Mouse (Mus musculus) ovary, adult 18-20 months (tissue): ENCODE measurements around the gene 1700023F06Rik.

ENCODE experiments used
- DNase-seq: peaks from one replicate; pipeline ENCODE4 v3.0.0; 2022; ENCODE audit warnings: low spot score, mixed read lengths

The 1700023F06Rik gene

DNA sequence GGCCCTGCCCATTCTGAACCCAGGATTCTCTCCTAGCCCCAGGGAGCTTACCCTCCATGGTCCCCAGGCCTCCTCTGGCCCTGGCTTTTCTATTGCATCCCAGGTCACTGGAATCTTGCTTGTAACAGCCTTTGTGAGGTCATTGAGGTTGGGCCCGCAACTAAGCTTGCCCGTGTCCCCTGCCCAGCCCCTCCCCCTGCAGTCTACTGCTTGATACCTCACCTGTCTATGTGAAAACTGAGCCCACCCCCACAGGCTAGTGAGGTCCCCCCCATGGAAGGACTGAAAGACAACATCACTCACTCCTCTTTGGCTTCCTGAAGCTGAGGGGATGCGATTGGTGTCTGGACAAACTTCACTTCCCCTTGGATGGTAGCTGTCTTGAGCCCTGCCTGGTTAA, at the start of gene 1700023F06Rik:
Gene 1700023F06Rik, minus strand, starts transcription at position 101 of the 400 bp plus-strand sequence.
- DNase-seq, result no peak

DNA sequence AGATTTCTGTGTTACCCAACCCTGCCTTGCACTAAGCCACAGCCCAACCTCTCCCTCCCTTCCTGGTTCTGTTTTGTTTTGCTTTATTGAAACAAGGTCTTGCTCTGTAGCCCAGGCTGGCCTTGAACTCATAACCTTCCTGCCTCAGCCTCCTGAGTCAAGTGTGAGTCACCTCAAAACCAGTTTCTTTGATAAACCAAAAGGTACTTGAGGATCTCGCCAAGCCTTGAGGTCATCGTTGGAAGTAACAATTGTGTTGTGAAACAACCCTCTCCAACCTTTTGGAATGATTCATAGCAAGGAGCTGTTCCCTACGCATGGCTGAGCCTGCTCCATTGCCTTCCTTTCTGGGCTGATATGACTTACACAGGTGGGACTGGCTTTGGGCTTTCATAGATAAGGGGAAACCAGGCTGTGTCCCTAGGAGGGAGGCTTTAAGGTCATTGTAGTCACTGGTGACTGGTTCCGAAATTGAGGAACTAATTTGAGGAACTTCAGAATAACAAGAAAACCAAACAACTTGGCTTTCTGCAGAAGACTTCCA, 49.7 kb upstream of the 1700023F06Rik start:
- DNase-seq, result no peak

DNA sequence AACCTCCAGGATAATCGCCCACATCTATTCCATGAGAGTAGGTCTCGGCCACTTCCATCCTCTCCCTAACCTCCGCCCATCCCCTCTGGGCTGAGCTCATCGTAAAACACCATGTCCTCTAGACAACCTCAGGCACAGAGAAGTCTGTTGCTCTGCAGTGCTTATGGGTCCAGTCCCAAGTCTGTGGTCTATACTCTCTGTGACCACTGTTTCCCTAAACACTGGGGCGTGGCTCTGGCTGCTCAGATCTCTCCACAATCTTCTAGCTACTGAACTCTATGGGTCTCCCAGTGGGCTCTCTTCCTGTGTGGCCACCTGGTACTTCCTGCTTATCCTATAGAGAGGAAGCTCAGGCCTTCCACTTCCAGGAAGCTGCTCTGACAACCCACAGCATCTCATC, 45.2 kb upstream of the 1700023F06Rik start:
- no peak for DNase-seq

DNA sequence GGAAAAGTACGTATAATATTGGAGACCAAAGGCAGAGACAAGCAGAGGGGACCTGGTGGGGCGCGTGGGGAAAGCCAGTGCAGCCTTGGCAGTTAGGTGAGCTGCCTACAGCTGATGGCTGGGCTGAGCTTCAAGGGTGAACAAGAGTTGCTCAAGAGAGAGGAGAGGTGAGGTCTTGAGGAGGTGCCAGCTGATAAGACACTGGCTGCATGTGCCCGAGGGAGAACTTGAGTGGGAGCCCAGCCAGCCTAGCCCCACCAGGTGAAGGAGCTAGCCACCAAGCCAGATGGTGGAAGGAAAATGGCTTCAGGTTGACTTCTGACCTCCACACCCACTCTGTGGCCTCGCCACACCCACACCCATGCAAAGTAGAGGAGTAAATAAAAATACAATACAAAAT, 44.0 kb upstream of the 1700023F06Rik start:
- no peak for DNase-seq

DNA sequence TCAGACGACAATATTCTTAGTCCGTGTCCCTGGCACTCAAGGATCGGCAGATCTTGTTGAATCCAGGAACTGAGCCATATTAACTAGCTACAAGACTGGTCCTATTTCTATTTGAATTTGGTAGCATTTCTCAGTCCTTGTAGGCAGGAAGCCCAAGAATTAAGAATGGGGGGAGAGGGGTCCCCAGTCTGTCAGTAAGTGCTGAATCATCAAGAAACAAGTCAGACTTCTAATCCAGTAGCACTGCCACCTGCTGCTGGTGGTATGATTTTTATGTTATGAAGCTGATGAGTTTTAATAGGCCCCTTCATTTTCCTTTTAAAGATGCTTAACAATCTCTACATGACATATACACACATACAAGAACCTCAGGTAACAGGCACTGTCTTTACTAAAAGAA, 42.0 kb upstream of the 1700023F06Rik start:
- DNase-seq, result no peak

DNA sequence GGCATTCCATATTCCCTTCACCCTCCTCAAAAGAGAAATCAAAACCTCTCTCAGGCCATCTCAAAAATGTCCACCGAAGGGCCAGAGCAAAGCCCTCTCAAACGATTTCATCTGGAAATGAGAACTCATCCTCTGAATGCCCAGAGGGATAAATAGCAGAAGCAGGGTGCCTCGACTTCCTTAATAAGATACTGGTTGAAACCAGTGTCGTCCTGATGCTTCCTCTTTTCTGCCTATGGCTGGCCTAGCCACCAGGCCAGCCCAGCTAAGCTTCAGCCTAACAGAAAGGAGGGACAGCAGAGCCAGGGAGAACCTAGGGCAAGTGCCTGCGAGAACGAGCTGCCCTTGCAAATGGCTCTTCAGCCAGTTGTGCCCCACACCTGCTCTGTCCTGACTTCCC, 41.2 kb upstream of the 1700023F06Rik start:
- no peak for DNase-seq

DNA sequence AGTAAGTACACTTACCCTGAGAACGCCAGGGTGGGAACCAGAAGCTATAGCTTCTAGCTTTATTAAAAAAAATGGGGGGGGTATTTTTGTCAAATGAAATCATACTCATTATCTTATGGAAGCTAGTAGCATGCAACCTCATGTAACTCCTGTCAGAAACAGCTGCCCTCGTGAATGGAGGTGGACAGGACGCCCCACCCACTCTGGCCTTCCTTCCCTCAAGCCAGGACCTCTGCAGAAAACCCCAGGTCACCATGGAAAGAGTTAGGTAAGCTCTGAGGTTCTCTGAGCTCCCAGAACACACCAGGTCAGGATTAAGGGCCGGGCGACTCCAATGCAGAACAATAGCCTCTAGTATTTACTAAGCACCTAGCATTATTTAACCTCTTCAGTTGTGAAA, 40.5 kb upstream of the 1700023F06Rik start:
- DNase-seq, result no peak

DNA sequence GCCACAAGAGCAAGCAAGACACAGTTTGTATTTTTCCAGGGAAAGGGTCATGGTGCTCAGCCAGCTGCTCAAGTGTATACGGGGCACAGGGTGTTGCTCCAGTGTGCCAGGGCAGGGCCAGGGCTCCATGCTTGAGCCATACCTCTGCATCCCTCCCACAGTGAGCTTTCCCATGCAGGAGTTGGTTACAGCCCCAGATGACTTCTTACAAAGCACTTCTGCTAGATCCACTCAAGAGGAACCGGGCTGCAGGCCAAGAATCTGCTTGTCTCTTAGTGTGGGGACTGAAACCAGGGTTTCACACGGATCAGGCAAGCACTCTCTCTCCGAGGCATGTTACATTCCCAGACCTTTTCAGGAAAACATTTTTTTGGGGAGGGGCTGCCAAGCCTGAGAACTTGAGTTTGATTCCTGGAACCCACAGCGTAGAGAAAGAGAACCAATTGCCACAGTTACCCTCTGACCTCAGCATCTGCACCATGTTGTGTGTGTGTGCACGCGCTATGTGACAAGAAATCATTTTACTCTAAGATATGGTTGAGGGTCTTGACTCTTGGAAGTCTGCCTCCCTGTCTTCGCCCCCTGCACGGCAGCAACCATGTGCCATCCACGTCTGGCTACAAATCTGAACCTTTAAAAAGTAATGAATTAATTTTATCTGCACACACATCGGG, 39.3 kb upstream of the 1700023F06Rik start:
- DNase-seq, result peak; percentile 53

DNA sequence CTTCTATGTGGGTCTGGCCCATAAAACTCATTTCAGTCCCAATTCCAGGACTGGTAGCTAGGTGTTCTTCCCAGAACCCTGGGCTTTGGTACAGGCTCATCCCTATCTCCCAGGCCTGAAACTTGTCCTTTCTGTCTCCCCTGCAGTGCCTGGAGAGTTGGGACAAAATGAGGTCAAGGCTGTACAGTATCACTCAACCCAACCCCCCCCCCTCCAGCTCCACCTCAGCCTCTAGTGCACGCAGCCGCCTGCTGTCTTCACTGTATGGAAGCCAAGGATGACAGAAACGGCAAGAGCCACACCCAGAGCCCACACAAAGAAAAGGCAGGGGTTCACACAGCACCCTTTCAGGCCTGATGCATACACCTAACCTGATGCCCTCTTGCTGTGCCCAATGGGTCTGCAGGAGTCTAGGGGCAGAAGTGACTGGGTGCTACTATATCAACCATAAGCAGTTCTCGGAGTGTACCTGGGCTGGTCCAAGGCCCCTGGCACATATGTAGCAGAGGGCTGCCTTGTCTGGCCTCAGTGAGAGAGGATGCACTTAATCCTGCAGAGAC, 38.5 kb upstream of the 1700023F06Rik start:
- DNase-seq, result no peak

DNA sequence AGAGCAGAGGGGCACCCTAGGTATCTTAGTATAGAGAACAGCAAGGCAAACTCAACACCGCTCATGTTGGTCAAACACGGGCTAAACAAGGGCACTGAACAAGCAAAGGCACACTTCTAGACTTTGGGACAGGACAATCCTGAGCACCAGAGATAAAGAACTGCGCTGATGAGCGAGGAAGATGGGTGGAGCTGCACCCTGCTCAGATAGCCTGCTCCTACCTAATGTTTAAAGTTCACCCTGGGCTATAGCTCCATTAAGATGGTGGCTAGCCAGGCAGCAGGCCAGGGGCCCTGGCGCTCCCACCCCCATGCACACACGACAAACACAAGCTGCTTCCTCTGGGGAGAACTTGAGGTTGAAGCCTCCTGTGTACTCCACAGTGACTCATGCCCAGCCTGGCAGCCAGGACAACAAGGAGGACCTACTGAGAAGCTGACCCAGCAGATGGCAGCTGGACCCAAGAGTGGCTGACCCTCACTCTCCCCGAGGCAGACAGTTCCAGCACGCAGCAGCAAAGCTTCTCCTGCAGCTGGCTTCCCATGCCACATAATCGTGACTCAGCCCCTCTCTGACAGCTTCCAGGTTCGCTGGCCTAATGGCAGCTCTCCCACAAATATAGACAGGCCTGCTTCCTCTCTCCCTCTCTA, 37.8 kb upstream of the 1700023F06Rik start:
- DNase-seq, result peak; percentile 57

DNA sequence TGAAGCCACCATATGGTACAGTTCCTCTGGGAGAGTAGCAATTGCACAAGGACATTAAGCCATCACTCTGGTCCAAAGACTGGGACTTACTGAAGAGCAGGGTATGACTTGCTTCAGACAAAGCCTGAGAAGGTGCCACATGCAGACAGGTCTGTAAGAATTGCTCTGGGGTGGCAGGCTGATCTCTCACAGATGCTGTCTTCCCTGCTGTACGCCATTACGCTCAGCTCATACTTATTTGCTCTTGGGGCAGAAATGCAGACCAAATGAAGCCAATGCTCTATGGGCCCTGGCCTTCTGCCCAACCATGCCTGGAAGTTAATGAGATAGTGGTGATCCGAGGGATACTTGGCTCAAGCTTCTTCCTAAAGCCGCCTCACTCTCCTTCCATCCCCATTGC, 36.5 kb upstream of the 1700023F06Rik start:
- DNase-seq, result no peak

DNA sequence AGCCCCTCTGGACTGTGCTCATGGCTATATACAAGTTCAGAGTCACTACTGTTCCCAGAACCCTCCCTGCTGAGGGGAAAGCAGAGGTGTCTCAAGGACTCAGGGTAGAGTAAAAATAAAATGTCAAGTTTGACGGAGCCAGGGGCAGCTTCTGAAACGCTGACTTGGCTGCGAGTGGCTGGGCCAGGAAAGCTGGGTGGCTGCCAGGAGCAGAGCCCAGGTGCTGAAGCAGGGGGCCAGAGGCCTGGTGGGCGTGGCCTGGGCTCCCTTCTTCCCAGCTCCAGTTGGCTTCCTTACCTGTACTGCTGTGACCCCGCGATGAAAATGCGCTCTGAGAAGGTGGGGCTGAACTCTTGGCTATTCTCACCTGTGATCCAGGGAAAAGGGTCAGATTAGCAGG, 32.4 kb upstream of the 1700023F06Rik start:
- DNase-seq, result no peak

DNA sequence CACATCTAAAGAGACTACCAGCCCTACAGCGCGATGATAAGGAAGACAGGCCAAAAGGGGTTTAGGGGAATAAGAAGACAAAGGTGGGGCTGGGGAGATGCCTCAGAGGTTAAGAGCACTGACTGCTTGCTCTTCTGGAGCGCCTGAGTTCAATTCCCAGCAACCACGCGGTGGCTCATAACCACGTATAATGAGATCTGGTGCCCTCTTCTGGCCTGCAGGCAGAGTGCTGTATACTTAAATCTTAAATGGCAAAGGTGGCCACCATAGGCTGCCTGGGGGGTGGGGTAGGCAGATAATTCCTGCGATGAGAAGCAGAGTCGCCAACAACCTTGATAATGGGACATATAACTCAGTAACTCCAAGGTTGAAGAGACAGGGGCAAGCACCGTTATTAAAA, 29.4 kb upstream of the 1700023F06Rik start:
- no peak for DNase-seq

DNA sequence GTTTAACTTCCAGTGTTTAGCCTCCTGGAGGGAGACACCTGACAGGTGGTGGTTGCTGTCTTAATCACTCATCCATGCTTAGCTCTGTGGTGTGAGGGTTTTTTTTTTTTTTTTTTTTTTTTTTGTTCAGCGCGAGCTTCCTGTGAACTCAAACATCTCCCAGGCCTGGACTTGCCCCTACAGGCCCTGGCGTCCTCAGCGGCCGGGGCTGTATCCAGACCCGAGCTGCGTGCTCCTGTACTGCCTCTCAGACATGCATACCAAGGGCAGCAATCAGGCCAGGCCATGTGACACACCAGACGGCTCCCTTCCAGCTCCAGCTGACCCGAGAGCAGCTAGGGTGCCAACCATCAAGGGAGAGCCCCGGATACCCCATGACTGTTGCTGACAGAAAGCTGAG, 28.5 kb upstream of the 1700023F06Rik start:
- no peak for DNase-seq

DNA sequence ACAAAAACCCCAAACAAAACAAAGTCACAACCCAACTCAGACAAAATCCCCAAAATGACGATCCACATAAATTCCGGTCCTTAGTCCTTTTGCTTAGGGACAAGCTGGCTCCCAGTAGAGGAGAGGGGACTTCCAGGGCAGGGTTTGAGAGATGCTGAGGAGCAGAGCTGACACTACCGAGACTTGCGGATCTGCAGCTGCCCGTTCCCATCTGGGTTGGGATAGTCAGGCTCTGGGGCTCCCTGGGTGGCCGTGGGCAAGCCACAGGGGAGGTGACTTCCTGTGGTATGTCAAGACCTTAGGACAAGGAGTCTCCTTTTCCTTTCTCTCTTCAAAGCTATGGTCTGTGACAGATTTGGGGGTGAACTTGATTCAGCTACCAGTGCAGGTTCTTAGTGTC, 28.1 kb upstream of the 1700023F06Rik start:
- DNase-seq, result no peak

DNA sequence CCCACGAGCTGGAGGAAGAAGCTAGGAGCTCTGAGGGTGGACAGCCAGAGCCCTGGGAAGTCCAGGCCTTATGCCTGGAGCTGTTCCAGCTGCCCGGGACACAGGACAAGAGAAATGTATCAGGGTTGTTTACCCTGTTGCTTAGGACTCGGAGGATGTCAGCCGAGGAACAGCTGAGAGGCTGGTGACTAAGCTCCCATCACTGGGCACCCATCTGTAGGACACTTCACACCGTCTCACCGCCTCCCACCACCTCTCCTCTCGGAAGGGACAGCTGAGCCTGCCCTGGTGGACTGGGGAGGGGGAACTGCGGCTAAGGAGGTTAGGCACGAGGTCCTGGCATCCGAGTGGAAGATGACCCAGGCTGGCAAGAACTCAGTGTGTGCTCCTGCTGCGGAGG, 27.3 kb upstream of the 1700023F06Rik start:
- DNase-seq, result no peak

DNA sequence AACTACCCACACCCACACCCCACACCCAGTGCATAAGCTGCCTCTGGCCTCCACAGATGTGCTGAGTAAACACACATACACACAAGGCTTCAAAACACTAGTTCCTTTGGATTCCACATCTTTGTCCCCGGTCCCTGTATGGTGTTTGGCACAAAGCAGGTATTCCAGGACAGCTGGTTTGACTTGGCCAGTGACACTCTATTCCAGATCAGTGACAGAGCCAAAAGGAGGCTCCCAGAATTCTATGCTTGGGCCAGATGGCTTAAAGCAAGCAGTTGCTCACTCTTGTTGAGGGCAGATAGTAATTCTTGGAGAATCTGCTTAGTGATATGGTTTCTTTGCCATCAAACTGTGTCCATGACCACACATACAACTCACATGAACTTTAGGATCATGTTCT, 26.1 kb upstream of the 1700023F06Rik start:
- no peak for DNase-seq

DNA sequence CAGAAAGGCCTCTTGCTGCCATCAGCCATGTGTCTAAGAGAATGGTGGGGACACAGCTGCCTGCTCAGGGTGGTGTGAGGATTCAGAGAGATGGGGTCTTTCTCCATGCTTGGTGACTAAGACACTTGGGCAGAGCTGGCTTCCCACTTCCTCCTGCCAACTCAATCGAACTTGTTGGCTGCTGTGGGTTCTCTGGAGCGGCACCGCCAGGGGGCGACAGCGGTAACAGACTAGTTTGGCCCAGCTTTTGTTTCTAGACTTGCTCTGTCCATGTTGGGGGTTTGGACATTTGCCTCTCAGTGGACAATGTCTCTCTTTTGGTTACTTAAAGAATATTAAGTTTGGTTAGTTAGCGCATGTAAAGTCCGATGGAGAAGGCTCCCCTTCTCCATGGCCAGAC, 24.6 kb upstream of the 1700023F06Rik start:
- peak; percentile 53 for DNase-seq

DNA sequence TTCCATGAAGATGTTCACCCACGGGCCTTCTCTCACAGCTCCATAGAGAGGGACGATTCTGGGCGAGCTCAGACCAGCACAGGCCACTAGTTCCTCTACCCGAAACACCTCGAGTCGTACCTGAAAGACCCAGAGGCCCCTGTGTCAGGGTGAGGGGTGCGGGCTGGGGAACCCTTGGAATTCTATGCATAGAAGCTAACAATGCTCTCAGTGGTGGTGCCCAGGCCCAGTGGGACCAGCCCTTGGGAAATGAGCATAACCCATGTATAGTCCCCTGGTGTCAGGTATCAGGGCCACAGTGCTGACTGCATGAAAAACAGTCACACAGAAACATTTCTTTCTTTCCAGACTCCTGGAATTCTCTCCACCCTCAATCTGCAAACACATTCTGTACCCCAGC, 23.0 kb upstream of the 1700023F06Rik start:
- DNase-seq, result no peak

DNA sequence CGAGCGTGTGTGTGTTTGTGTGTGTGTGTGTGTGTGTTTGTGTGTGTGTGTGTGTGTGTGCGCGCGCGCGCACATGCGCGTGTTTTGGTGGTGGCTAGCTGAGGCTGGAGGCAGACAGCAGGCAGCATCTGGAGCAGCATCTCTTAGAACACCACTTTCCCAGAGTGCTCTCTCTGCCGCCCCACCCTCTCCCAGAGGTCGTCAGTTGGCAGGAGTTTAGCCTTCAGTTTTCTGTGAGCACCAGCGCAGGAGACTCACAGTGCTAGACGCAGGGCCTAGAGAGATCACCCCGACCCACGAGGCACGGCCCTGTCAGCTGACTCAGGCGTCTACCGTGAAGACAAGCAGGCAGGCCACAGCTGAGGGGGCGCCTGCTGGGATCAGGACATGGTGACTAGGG, 22.3 kb upstream of the 1700023F06Rik start:
- DNase-seq, result no peak

DNA sequence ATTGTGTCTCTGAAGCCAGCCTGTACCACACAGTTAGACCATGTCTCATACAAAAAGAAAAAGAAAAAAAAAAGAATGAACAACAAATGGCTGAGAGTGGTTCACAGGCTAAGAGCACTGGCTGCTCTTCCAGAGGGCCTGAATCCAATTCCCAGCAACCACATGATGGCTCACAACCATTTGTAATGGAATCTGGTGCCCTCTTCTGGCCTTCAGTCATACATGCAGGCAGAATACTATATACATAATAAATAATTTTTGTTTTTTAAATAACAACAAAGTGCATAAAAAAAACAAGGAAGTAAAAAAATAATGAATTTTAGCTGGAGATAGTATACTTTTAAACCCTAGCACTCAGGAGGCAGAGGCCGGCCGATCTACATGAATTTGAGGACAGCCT, 21.2 kb upstream of the 1700023F06Rik start:
- DNase-seq, result no peak

DNA sequence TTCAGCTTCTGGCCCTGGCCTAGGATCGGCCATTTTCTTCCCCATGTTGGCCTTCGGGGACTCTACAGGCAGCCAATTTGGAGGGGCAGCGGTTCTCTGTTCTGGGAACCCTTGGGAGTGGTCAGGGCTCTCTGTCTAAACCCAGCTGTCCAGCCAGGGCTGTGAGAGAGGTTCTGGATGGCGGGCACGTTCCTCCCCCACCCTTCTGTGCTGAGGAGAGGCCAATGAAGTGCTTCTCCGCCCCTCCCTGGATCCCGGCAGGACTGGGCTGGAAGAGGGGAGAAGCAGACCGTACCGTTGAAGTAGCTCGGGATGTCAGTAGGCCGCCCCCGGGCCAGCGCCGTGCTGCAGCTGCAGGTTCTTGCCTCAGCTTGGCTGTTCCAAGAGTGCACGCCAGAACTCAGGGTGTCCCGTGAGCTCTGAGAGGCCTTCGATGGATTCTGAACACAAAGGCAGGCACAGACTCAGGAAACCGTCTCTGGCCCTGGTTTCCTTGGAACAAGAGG, 15.6 kb upstream of the 1700023F06Rik start:
- DNase-seq, result no peak

DNA sequence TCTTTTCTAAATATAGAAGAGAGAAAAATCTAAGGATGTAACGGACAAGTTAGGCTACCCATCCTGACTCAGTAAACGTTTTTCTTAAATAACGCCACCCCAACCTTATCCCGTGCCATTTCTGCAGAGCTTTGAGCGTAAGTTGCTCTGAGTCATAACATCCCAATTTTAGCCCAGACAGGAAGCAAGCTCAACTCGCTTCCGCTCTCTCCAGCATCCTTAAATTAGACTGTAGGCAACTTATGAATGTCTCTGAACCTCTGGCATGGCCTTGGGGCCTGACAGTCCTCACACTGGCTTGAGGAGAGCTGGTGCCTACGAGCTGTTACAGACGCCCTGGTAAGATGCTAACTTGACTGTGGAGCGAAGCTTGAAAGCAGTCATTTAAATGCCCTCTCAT, 15.1 kb upstream of the 1700023F06Rik start:
- no peak for DNase-seq
